Mouse (Mus musculus): Measurements from ENCODE around the gene Helz.

DNA sequence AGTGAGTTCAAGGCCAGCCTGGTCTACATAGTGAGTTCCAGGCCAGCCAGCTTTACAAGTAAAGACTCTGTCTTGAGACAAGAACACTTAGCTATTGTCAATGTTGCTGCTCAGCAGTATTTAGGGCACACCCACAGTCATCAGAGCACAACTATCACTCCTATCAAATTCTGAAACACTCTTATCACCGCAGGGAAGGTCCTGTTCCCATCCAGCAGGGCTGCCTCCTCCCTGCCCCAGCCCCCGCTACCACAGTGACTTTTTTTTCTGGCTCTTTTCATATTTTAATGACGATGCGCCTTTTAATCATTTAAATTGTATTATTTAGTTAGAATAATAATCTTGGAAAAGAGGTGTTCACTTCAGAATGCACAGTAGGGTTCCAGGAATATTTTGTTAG lies 16.3 kb upstream of the Helz start:
- TF ChIP-seq POLR2A (IDR thresholded peaks at IDR 0.05; ENCODE audit: borderline replicate concordance, extremely low read depth, low read depth, low read length) (no peak), CTCF (IDR thresholded peaks at IDR 0.05; ENCODE audit: insufficient read depth, low read length) (no peak)
